Mouse (Mus musculus): ENCODE measurements around the gene Gatad2b. TPM values are rescaled to one million over a fixed set of nuclear protein-coding genes. Genes with fewer than 3 reads are reported as not detected.
A peak's percentile ranks its signal among the peaks of the same experiment; 100 is the strongest.

The Gatad2b gene
- total and polyA plus RNA-seq, 3 experiments: 8.4 to 22.6 (median 8.9) TPM

- H3K4me3 ChIP-seq (replicated peaks in 1 of 3; ENCODE audit: low read depth in 2 of 3, low read length in 2 of 3, poor library complexity in 1 of 3): no peak overlapping the region
- H3K36me3 ChIP-seq (replicated peaks in 1 of 2; ENCODE audit: control insufficient read depth in 1 of 2, insufficient read depth in 1 of 2, low read length in 1 of 2): peaks cover 0 to 15% of the 10 kb centered on the region in 2 experiments
- H3K79me2 ChIP-seq (replicated peaks; ENCODE audit: control insufficient read depth, extremely low read depth, insufficient read depth, poor library complexity, severe bottlenecking): peaks cover 78% of the 10 kb centered on the region
- dilution Hi-C loops (cut with MboI; ENCODE audit: extremely low pct_ligation_motif_present, extremely low pct_unique_long_range_greater_than_20kb, low sequenced_read_pairs) (no loop called here), in situ Hi-C loops (cut with MboI; ENCODE audit: low pct_ligation_motif_present, low pct_unique_long_range_greater_than_20kb, low sequenced_read_pairs) (no loop called here)
- no peaks in the 10 kb centered on the region for H3K9me3 ChIP-seq (replicated peaks; ENCODE audit: low read length)
- peaks cover 0 to 11% of the 10 kb centered on the region in 2 experiments; a peak in 2 of 4 replicates for H3K4me1 ChIP-seq (ENCODE audit: control insufficient read depth in 1 of 2, insufficient read depth in 2 of 2)
- no peaks in the 10 kb centered on the region for H3K27me3 ChIP-seq (replicated peaks)
- H3K27ac ChIP-seq (ENCODE audit: insufficient read depth, low read depth): no peak overlapping the region
- H3K4me2 ChIP-seq (ENCODE audit: insufficient read depth, low read depth, poor library complexity, severe bottlenecking): no peak overlapping the region
- H3K9ac ChIP-seq (ENCODE audit: insufficient read depth, low read depth): no peak overlapping the region
- DNase-seq (ENCODE audit: extremely low read depth): peak; percentile 39
- TF ChIP-seq RAD21 (IDR thresholded peaks at IDR 0.05; ENCODE audit: low read depth, low read length): peak; percentile 29
- peak; percentile 56; the same call in 1 of the 2 replicates for TF ChIP-seq ZNF384 (IDR thresholded peaks at IDR 0.05; ENCODE audit: low read depth, low read length)
- no peak for TF ChIP-seq EP300 (IDR thresholded peaks at IDR 0.05; ENCODE audit: low read length)
- TF ChIP-seq POLR2A (IDR thresholded peaks at IDR 0.05; ENCODE audit: low read depth, low read length): no peak
- TF ChIP-seq RCOR1 (conservative IDR thresholded peaks at IDR 0.05; ENCODE audit: low read depth, low read length): no peak
- no peak for TF ChIP-seq GABPA (IDR thresholded peaks at IDR 0.05; ENCODE audit: insufficient replicate concordance, low read depth, low read length)
- peak; percentile 24 to 51; a peak in 2 of 4 replicates for TF ChIP-seq CTCF (conservative IDR thresholded peaks at IDR 0.05 in 1 of 2, IDR thresholded peaks at IDR 0.05 in 1 of 2; ENCODE audit: low read depth in 2 of 2, low read length in 2 of 2)
- TF ChIP-seq MAFK (IDR thresholded peaks at IDR 0.05; ENCODE audit: insufficient replicate concordance, low read length): no peak
Measured at GRCm38 (mm10) chr3:90313367-90313766, 20.4 kb downstream of the Gatad2b start.

GRCm38 (mm10) chr3:90314241-90314640 lies 21.3 kb downstream of the Gatad2b start:
- Histone ChIP-seq H3K9ac (ENCODE audit: insufficient read depth, low read depth) (no peak overlapping the region), H3K27ac (ENCODE audit: insufficient read depth, low read depth) (no peak overlapping the region), H3K27me3 (replicated peaks) (no peaks in the 10 kb centered on the region), H3K36me3 (replicated peaks in 1 of 2; ENCODE audit: control insufficient read depth in 1 of 2, insufficient read depth in 1 of 2, low read length in 1 of 2) (peaks cover 0 to 15% of the 10 kb centered on the region in 2 experiments), H3K4me2 (ENCODE audit: insufficient read depth, low read depth, poor library complexity, severe bottlenecking) (no peak overlapping the region), H3K4me1 (ENCODE audit: control insufficient read depth in 1 of 2, insufficient read depth in 2 of 2) (peaks cover 0 to 20% of the 10 kb centered on the region in 2 experiments; a peak in 2 of 4 replicates), H3K4me3 (replicated peaks in 1 of 3; ENCODE audit: low read depth in 2 of 3, low read length in 2 of 3, poor library complexity in 1 of 3) (no peak overlapping the region), H3K9me3 (replicated peaks; ENCODE audit: low read length) (no peaks in the 10 kb centered on the region), H3K79me2 (replicated peaks; ENCODE audit: control insufficient read depth, extremely low read depth, insufficient read depth, poor library complexity, severe bottlenecking) (peaks cover 81% of the 10 kb centered on the region)
- dilution Hi-C loops (cut with MboI; ENCODE audit: extremely low pct_ligation_motif_present, extremely low pct_unique_long_range_greater_than_20kb, low sequenced_read_pairs) (no loop called here), in situ Hi-C loops (cut with MboI; ENCODE audit: low pct_ligation_motif_present, low pct_unique_long_range_greater_than_20kb, low sequenced_read_pairs) (no loop called here)
- DNase-seq (ENCODE audit: extremely low read depth): no peak
- TF ChIP-seq ZNF384 (IDR thresholded peaks at IDR 0.05; ENCODE audit: low read depth, low read length): no peak
- TF ChIP-seq MYC (IDR thresholded peaks at IDR 0.05; ENCODE audit: low read depth, low read length): no peak
- TF ChIP-seq USF2 (conservative IDR thresholded peaks at IDR 0.05; ENCODE audit: low read depth, low read length): no peak
- TF ChIP-seq TBP (conservative IDR thresholded peaks at IDR 0.05; ENCODE audit: low read depth, low read length): no peak
- TF ChIP-seq JUND (conservative IDR thresholded peaks at IDR 0.05; ENCODE audit: low read depth, low read length): no peak
- no peak for TF ChIP-seq TCF12 (IDR thresholded peaks at IDR 0.05; ENCODE audit: low read depth, low read length)
- TF ChIP-seq JUN (IDR thresholded peaks at IDR 0.05; ENCODE audit: insufficient read depth, low read depth, low read length): no peak
- TF ChIP-seq ETS1 (conservative IDR thresholded peaks at IDR 0.05; ENCODE audit: low read depth, low read length): no peak
- TF ChIP-seq ELF1 (IDR thresholded peaks at IDR 0.05; ENCODE audit: low read depth, low read length): no peak
- TF ChIP-seq RCOR1 (conservative IDR thresholded peaks at IDR 0.05; ENCODE audit: low read depth, low read length): no peak
- TF ChIP-seq SMC3 (IDR thresholded peaks at IDR 0.05; ENCODE audit: low read depth, low read length): no peak
- TF ChIP-seq IRF4 (IDR thresholded peaks at IDR 0.05; ENCODE audit: low read depth, low read length): no peak
- TF ChIP-seq EP300 (IDR thresholded peaks at IDR 0.05; ENCODE audit: low read length): no peak
- TF ChIP-seq POLR2A (IDR thresholded peaks at IDR 0.05; ENCODE audit: low read depth, low read length): no peak
